Mouse (Mus musculus): ENCODE data around the gene Msi2.

- TF ChIP-seq CTCF (IDR thresholded peaks at IDR 0.05; ENCODE audit: insufficient read depth, low read depth, low read length), result no peak
- no peak for TF ChIP-seq POLR2A (IDR thresholded peaks at IDR 0.05; ENCODE audit: insufficient read depth, low read depth, low read length)
Measured at GRCm38 (mm10) chr11:88636319-88636718, 82.0 kb downstream of the Msi2 start.

Data from olfactory bulb, adult 2 months (tissue).